Mouse (Mus musculus) megakaryocyte, embryonic 14.5 days (primary cell): Measurements from ENCODE around the gene Rgs10. TPM values are rescaled to one million over a fixed set of nuclear protein-coding genes. Genes with fewer than 3 reads are reported as not detected.
A peak's percentile ranks its signal among the peaks of the same experiment; 100 is the strongest.

ENCODE experiments used
- H3K27me3 ChIP-seq: replicated peaks from 2 replicates; pipeline ENCODE3; 2012; ENCODE audit warnings: inconsistent platforms
- H3K36me3 ChIP-seq: replicated peaks from 2 replicates; pipeline ENCODE3; 2012; ENCODE audit warnings: low read length, inconsistent platforms, mixed read lengths
- H3K4me1 ChIP-seq: 2 replicates; pipeline ENCODE4 v1.6.1; 2012; ENCODE audit warnings: inconsistent platforms
- H3K4me3 ChIP-seq: replicated peaks from 2 replicates; pipeline ENCODE3; 2012; ENCODE audit warnings: moderate library complexity, mild to moderate bottlenecking, inconsistent platforms
- H3K9me3 ChIP-seq: 2 replicates; pipeline ENCODE4 v1.6.1; 2012; ENCODE audit warnings: inconsistent platforms
- FLI1 ChIP-seq: IDR thresholded peaks from 2 replicates; pipeline ENCODE4 v1.6.1; 2012; ENCODE audit warnings: low read length, inconsistent platforms, mixed read lengths
- GATA1 ChIP-seq: IDR thresholded peaks from 3 replicates; pipeline ENCODE4 v1.6.1; 2012; ENCODE audit warnings: mixed read lengths, low read length, inconsistent platforms, borderline replicate concordance
- polyA plus RNA-seq: library from polyadenylated mRNA; stranded (reverse); fragments of >175 nt; gene quantifications from 2 replicates; pipeline ENCODE4 v1.2.3, GENCODE M21; 2012; ENCODE audit warnings: low replicate concordance; ENCODE audit not compliant: insufficient read depth

Rgs10 gene
- polyA plus RNA-seq, 1 experiment: 650 TPM

DNA sequence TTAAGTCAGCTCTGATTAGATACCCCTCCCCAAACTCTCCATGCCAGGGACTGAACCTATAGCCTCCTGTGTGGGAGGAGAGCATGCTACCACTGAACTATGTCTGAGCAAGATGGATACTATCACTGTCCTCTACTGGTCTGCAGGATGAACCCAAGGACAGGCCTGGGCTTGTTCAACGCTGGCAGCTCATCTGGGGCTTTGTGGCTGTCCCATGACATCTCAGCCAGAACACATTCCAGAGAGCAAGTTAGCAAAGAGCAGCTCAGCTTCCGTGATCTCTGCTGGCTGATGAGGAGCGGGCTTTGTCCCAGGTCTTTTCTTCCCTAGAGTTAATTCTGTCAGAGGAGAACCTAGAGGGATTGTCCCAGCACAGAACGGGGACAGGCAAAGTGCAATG is 55.6 kb downstream of the Rgs10 start:
- Histone ChIP-seq H3K36me3 (peaks cover 90% of the 10 kb centered on the region), H3K9me3 (no peaks in the 10 kb centered on the region), H3K4me1 (peaks cover 69% of the 10 kb centered on the region), H3K4me3 (no peak overlapping the region), H3K27me3 (no peaks in the 10 kb centered on the region)
- TF ChIP-seq GATA1: no peak
- no peak for TF ChIP-seq FLI1

DNA sequence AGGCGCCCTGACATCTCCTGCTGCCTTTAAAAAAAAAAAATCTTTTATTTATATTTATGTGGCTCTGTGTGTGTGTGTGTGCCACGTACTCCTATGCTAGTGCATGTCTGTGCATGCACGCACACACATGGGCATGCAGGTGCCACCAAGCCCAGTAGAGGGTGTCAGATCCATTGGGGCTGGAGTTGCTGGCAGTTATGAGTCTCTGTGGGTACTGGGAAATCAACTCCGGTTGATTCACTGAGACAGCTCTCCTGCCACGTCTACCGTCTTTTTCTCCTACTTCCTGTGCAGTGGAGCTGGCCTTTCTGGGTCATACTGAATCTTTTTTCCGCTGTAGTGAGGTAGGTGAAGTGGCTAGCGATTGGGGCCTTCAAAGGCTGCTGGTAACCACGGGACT is 58.8 kb downstream of the Rgs10 start:
- Histone ChIP-seq H3K36me3 (peaks cover 74% of the 10 kb centered on the region), H3K27me3 (no peaks in the 10 kb centered on the region), H3K9me3 (no peaks in the 10 kb centered on the region), H3K4me1 (peaks cover 88% of the 10 kb centered on the region), H3K4me3 (no peak overlapping the region)
- TF ChIP-seq FLI1 (no peak), GATA1 (no peak)

DNA sequence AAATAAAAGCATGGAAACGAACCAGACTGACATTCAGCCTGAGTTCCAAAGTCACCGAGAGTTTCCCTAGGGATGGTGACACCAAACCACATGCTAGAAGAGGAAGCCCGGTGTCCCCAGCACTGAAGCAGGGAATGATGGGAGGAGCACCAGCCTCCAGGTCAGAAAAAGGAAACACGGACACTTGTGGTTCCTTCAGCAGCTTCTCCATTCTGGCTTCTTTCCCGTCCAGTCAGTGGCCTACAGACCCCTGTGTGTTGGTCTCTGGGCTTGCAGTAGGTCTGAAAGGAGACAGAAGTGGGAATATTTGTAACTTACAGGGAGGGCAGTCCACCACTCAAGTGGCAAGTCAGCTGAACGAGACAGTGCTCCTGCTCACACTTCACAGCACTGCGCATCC is 59.4 kb downstream of the Rgs10 start:
- H3K27me3 ChIP-seq: no peaks in the 10 kb centered on the region
- H3K4me1 ChIP-seq: peaks cover 94% of the 10 kb centered on the region
- H3K9me3 ChIP-seq: no peaks in the 10 kb centered on the region
- peaks cover 71% of the 10 kb centered on the region for H3K36me3 ChIP-seq
- no peak overlapping the region for H3K4me3 ChIP-seq
- no peak for TF ChIP-seq FLI1
- TF ChIP-seq GATA1: no peak

DNA sequence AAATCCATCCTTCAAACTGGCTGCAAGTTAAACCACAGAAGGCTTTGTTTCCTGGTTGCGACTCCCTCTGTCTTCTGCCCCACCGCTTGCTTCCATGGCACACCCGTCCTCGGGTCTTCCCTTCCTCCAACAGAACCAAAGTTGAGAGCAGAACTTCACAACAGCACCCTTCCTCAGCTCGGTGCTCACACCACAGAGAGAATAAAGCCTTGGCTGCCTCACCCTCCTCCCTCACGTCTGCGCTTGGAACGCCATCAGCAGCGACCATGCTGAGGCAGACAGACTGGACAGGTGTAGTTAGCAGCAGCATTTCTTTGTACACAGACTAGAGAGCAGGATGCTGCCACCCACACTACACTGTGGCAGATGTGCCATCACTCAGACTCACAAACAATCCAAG is 59.8 kb downstream of the Rgs10 start:
- Histone ChIP-seq H3K4me3 (peak overlapping the region; percentile 44), H3K36me3 (peaks cover 72% of the 10 kb centered on the region), H3K27me3 (no peaks in the 10 kb centered on the region), H3K9me3 (no peaks in the 10 kb centered on the region), H3K4me1 (peaks cover 94% of the 10 kb centered on the region)
- TF ChIP-seq FLI1: no peak
- no peak for TF ChIP-seq GATA1

- peaks cover 78% of the 10 kb centered on the region for H3K4me1 ChIP-seq
- no peaks in the 10 kb centered on the region for H3K9me3 ChIP-seq
- H3K4me3 ChIP-seq: peak overlapping the region; percentile 62
- H3K36me3 ChIP-seq: peaks cover 62% of the 10 kb centered on the region
- TF ChIP-seq FLI1: peak; percentile 81
- peak; percentile 97 for TF ChIP-seq GATA1
- no peaks in the 10 kb centered on the region for H3K27me3 ChIP-seq
These were observed 61.4 kb downstream of the Rgs10 start for GRCm38 (mm10) chr7:128356868-128357755.

DNA sequence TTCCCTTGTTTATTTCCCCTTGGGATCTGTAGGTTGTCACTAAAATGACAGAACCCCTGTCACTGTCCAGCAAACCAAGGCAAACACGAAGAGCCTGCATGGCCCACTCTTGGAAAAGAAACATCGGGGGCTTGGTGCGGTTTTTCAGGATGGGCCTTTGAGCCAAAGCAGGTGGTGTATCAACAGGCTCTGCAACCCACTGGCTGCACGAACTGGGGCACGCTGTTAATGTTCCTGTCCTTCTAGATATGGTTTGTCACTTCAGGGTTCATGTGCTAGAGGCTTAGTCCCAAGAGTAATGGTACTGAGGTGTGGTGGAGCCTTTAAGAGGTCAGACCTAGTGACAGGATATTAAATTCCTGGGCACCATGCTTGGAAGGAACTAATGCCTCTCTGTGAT is 63.1 kb downstream of the Rgs10 start:
- H3K36me3 ChIP-seq: peaks cover 51% of the 10 kb centered on the region
- H3K4me3 ChIP-seq: no peak overlapping the region
- H3K9me3 ChIP-seq: no peaks in the 10 kb centered on the region
- peaks cover 8% of the 10 kb centered on the region for H3K27me3 ChIP-seq
- peaks cover 78% of the 10 kb centered on the region for H3K4me1 ChIP-seq
- TF ChIP-seq FLI1 (no peak), GATA1 (no peak)

DNA sequence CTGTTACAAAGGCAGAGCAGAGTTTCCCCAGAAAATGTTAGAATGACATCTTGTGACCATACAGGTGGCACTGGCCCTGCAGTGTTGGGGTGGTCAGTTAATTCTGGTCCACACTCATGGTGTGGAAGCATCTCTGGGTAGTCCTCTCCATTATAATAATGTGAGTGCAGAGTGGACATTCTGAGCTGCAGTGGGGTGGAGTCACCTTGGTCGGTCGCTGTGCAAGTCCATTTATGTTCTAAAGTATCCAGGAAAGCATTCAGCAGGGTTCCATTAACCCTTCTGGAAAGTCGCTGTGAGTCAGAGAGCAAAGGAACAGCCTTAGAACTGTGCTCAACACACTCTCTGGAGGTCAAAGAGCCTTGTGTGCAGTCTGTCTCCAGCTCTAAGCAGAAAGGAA is 65.8 kb downstream of the Rgs10 start:
- Histone ChIP-seq H3K4me1 (peaks cover 59% of the 10 kb centered on the region), H3K27me3 (peaks cover 13% of the 10 kb centered on the region), H3K9me3 (no peaks in the 10 kb centered on the region), H3K36me3 (peaks cover 27% of the 10 kb centered on the region), H3K4me3 (no peak overlapping the region)
- TF ChIP-seq FLI1: no peak
- no peak for TF ChIP-seq GATA1

GRCm38 (mm10) chr7:128351176-128351575 is 67.4 kb downstream of the Rgs10 start:
- peaks cover 21% of the 10 kb centered on the region for H3K36me3 ChIP-seq
- no peak for TF ChIP-seq FLI1
- no peak overlapping the region for H3K4me3 ChIP-seq
- no peaks in the 10 kb centered on the region for H3K9me3 ChIP-seq
- H3K4me1 ChIP-seq: peaks cover 56% of the 10 kb centered on the region
- peaks cover 21% of the 10 kb centered on the region for H3K27me3 ChIP-seq

DNA sequence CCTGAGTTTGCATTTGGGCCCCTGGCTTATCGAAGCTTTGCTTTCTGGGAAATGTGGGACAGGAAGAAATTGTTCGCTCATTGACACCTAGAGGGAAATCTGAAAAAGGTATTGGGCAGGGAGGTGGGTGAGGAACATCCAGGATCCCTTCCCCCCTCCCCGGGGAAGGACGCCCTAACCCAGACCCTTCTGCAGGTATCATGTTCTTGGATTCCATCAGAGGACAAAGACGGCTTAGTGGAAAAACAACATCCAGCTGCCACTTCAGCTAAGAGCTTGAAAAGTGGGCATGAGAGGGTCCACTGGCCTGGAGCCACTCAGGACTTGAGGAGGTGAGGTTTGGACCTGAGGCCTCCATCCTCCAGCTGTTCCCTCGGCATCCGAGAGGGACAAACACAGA is 68.2 kb downstream of the Rgs10 start:
- no peaks in the 10 kb centered on the region for H3K9me3 ChIP-seq
- peaks cover 55% of the 10 kb centered on the region for H3K4me1 ChIP-seq
- TF ChIP-seq GATA1 (no peak), FLI1 (no peak)
- H3K4me3 ChIP-seq: no peak overlapping the region
- H3K27me3 ChIP-seq: peaks cover 23% of the 10 kb centered on the region
- H3K36me3 ChIP-seq: peaks cover 13% of the 10 kb centered on the region

- peaks cover 23% of the 10 kb centered on the region for H3K27me3 ChIP-seq
- TF ChIP-seq FLI1: no peak
- no peak for TF ChIP-seq GATA1
- no peak overlapping the region for H3K4me3 ChIP-seq
- H3K36me3 ChIP-seq: peaks cover 13% of the 10 kb centered on the region
- peaks cover 1% of the 10 kb centered on the region; the same call in 1 of the 2 replicates for H3K9me3 ChIP-seq
- peaks cover 55% of the 10 kb centered on the region for H3K4me1 ChIP-seq
These were observed 68.8 kb downstream of the Rgs10 start for GRCm38 (mm10) chr7:128349751-128350150.

DNA sequence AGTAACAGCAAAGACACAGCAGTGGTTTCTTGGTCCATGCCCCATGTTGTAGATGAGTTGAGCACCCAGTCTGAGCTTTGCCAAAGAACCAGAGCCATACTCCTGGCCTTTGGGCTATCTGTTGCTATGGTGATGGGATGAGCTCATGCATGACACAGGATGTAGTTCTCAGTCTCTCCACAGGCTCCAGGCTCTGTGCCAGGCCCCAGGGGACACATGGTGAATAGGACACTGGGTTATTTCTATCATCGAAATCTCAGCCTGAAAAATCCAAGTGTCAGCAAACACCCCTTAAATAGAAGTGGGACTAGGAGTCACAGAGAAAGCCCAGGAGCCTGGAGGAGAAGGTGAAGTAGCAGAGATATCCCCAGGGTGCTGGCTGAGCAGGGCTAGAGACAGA is 70.0 kb downstream of the Rgs10 start:
- TF ChIP-seq FLI1 (no peak), GATA1 (no peak)
- Histone ChIP-seq H3K36me3 (peaks cover 5% of the 10 kb centered on the region), H3K27me3 (peaks cover 23% of the 10 kb centered on the region), H3K9me3 (peaks cover 8% of the 10 kb centered on the region; the same call in 1 of the 2 replicates), H3K4me1 (peaks cover 58% of the 10 kb centered on the region), H3K4me3 (no peak overlapping the region)
